Mouse (Mus musculus) liver, adult 2 months (tissue): ENCODE results near the gene Syngr2. TPM values are rescaled to one million over a fixed set of nuclear protein-coding genes. Genes with fewer than 3 reads are reported as not detected.

Source experiments
- DNase-seq: peaks from one replicate; pipeline ENCODE4 v3.0.0-alpha.2; 2011; ENCODE audit warnings: low read depth, low spot score; ENCODE audit errors: extremely low read depth
- H3K27ac ChIP-seq: fragments of 200-500 bp; replicated peaks from 2 replicates; pipeline ENCODE4 v1.5.1; 2012; ENCODE audit warnings: low read depth, mild to moderate bottlenecking, control low read depth, inconsistent platforms, low read length; ENCODE audit not compliant: insufficient read depth
- H3K27me3 ChIP-seq: fragments of 200-500 bp; 2 replicates; pipeline ENCODE4 v1.6.1; 2012; ENCODE audit warnings: mild to moderate bottlenecking, moderate library complexity, low read length, inconsistent platforms; ENCODE audit not compliant: control insufficient read depth, insufficient read depth
- H3K36me3 ChIP-seq: fragments of 200-500 bp; 2 replicates; pipeline ENCODE4 v1.6.1; 2012; ENCODE audit warnings: low read length, inconsistent platforms; ENCODE audit not compliant: control insufficient read depth, insufficient read depth
- H3K4me1 ChIP-seq: fragments of 200-500 bp; 2 replicates; pipeline ENCODE4 v1.6.1; 2011; ENCODE audit warnings: low read length; ENCODE audit not compliant: control insufficient read depth, insufficient read depth
- H3K4me3 ChIP-seq: fragments of 200-500 bp; 2 replicates; pipeline ENCODE4 v1.5.1; 2011; ENCODE audit warnings: low read depth, mild to moderate bottlenecking, control low read depth, low read length, moderate library complexity; ENCODE audit not compliant: insufficient read depth
- H3K79me2 ChIP-seq: fragments of 200-500 bp; 2 replicates; pipeline ENCODE4 v1.6.1; 2012; ENCODE audit warnings: inconsistent platforms, mild to moderate bottlenecking, low read length, moderate library complexity; ENCODE audit not compliant: control insufficient read depth, insufficient read depth
- H3K9ac ChIP-seq: fragments of 200-500 bp; 2 replicates; pipeline ENCODE4 v1.6.1; 2012; ENCODE audit warnings: low read depth, mild to moderate bottlenecking, control low read depth, inconsistent platforms, low read length
- CTCF ChIP-seq: fragments of 200-500 bp; IDR thresholded peaks from 2 replicates; pipeline ENCODE4 v1.5.1; 2011; ENCODE audit warnings: low read depth, low read length, control low read depth
- POLR2A ChIP-seq: fragments of 200-500 bp; IDR thresholded peaks from 2 replicates; pipeline ENCODE4 v1.6.1; 2011; ENCODE audit warnings: low read length, control low read depth; ENCODE audit not compliant: insufficient read depth; ENCODE audit errors: extremely low read depth
- WGBS: fragments of 180-500 bp; shearing (Covaris S2); methylation state at CpG from one replicate; pipeline ENCODE4 v1.1.7; 2018; 5-methylcytosine and 5-hydroxymethylcytosine counted together
- polyA plus RNA-seq: library from polyadenylated mRNA; depleted of rRNA; stranded (reverse); fragments of >200 nt; gene quantifications from 2 replicates; pipeline ENCODE4 v1.2.3, GENCODE M21; 2012
- total RNA-seq: library from RNA; depleted of rRNA; stranded (reverse); fragments of >200 nt; gene quantifications from 2 replicates; pipeline ENCODE4 v1.2.3, GENCODE M21; 2014

Gene Syngr2
- total and polyA plus RNA-seq, 2 experiments, result 37.9 to 124 TPM

- WGBS, result 93% methylated on average over 10 of the region's 10 CpGs
- no peaks in the 10 kb centered on the region for H3K27me3 ChIP-seq
- no peaks in the 10 kb centered on the region for H3K36me3 ChIP-seq
- H3K4me3 ChIP-seq, result no peak overlapping the region
- no peak overlapping the region for H3K9ac ChIP-seq
- H3K4me1 ChIP-seq, result no peaks in the 10 kb centered on the region
- no peaks in the 10 kb centered on the region for H3K79me2 ChIP-seq
- no peak for DNase-seq
- no peak for TF ChIP-seq CTCF
- no peak for TF ChIP-seq POLR2A
- H3K27ac ChIP-seq, result no peak overlapping the region
These were observed 34.5 kb upstream of the Syngr2 start for GRCm38 (mm10) chr11:117774925-117775324.

- TF ChIP-seq POLR2A (no peak), CTCF (no peak)
- H3K36me3 ChIP-seq, result no peaks in the 10 kb centered on the region
These were observed 33.9 kb upstream of the Syngr2 start for GRCm38 (mm10) chr11:117775540-117775939.

GRCm38 (mm10) chr11:117776085-117776792 is 33.2 kb upstream of the Syngr2 start:
- WGBS, result 96% methylated on average over 14 of the region's 14 CpGs
- Histone ChIP-seq H3K36me3 (no peaks in the 10 kb centered on the region), H3K27ac (no peak overlapping the region), H3K9ac (no peak overlapping the region), H3K4me1 (peaks cover 3% of the 10 kb centered on the region; the same call in 1 of the 2 replicates), H3K27me3 (no peaks in the 10 kb centered on the region), H3K4me3 (no peak overlapping the region), H3K79me2 (no peaks in the 10 kb centered on the region)
- TF ChIP-seq POLR2A (no peak), CTCF (no peak)
- no peak for DNase-seq

More at GRCm38 (mm10) chr11:117775540-117775939, 33.9 kb upstream of the Syngr2 start:
- no peaks in the 10 kb centered on the region for H3K4me1 ChIP-seq
- H3K27ac ChIP-seq, result no peak overlapping the region
- H3K79me2 ChIP-seq, result no peaks in the 10 kb centered on the region
- WGBS, result 84% methylated on average over 13 of the region's 13 CpGs
- H3K9ac ChIP-seq, result no peak overlapping the region
- H3K4me3 ChIP-seq, result no peak overlapping the region
- H3K27me3 ChIP-seq, result no peaks in the 10 kb centered on the region
- no peak for DNase-seq

- H3K9ac ChIP-seq, result no peak overlapping the region
- no peaks in the 10 kb centered on the region for H3K27me3 ChIP-seq
- no peak overlapping the region for H3K27ac ChIP-seq
- 85% methylated on average over 5 of the region's 5 CpGs for WGBS
- H3K4me1 ChIP-seq, result peaks cover 4% of the 10 kb centered on the region; the same call in 1 of the 2 replicates
- DNase-seq, result no peak
- no peaks in the 10 kb centered on the region for H3K36me3 ChIP-seq
- H3K79me2 ChIP-seq, result no peaks in the 10 kb centered on the region
- TF ChIP-seq POLR2A, result no peak
- H3K4me3 ChIP-seq, result no peak overlapping the region
These were observed 32.4 kb upstream of the Syngr2 start for GRCm38 (mm10) chr11:117777111-117777510.

- no peak overlapping the region for H3K27ac ChIP-seq
- H3K36me3 ChIP-seq, result no peaks in the 10 kb centered on the region
- TF ChIP-seq CTCF (no peak), POLR2A (no peak)
- 81% methylated on average over 11 of the region's 11 CpGs for WGBS
- no peak overlapping the region for H3K9ac ChIP-seq
- H3K79me2 ChIP-seq, result no peaks in the 10 kb centered on the region
- peaks cover 4% of the 10 kb centered on the region; the same call in 1 of the 2 replicates for H3K4me1 ChIP-seq
- peak; percentile 67 for DNase-seq
- no peak overlapping the region for H3K4me3 ChIP-seq
- no peaks in the 10 kb centered on the region for H3K27me3 ChIP-seq
These were observed 31.4 kb upstream of the Syngr2 start for GRCm38 (mm10) chr11:117778031-117778430.

- TF ChIP-seq POLR2A (0 out of 2 replicates have a peak, but pooled peaks have one; percentile 3), CTCF (no peak)
- Histone ChIP-seq H3K36me3 (no peaks in the 10 kb centered on the region), H3K27ac (peak overlapping the region; percentile 59), H3K79me2 (no peaks in the 10 kb centered on the region), H3K4me1 (peaks cover 4% of the 10 kb centered on the region; the same call in 1 of the 2 replicates), H3K9ac (peak overlapping the region; percentile 18; the same call in 1 of the 2 replicates), H3K27me3 (no peaks in the 10 kb centered on the region), H3K4me3 (peak overlapping the region; percentile 26; the same call in 1 of the 2 replicates)
- whole genome bisulfite sequencing, result 62% methylated on average over 12 of the region's 12 CpGs
- DNase-seq, result no peak
These were observed 30.5 kb upstream of the Syngr2 start for GRCm38 (mm10) chr11:117778851-117779433.
